Mouse (Mus musculus) thymus, adult 2 months (tissue): ENCODE measurements at regions not wholly inside any gene's neighbourhood (a gene's known extent, or its start where the extent isn't known, plus 50 kb on each side); places are given as distances from the start of the nearest gene placed in this dataset.

Source experiments
- CTCF ChIP-seq: fragments of 200-500 bp; IDR thresholded peaks from 2 replicates; pipeline ENCODE4 v1.5.1; 2012; ENCODE audit warnings: mild to moderate bottlenecking, control low read depth, low read length, moderate library complexity, borderline replicate concordance; ENCODE audit not compliant: control insufficient read depth, poor library complexity, insufficient read depth; ENCODE audit errors: extremely low read depth
- POLR2A ChIP-seq: fragments of 200-500 bp; IDR thresholded peaks from 2 replicates; pipeline ENCODE4 v1.6.1; 2012; ENCODE audit warnings: mild to moderate bottlenecking, low read length, control low read depth, moderate library complexity; ENCODE audit not compliant: control insufficient read depth, poor library complexity, insufficient read depth; ENCODE audit errors: extremely low read depth

GRCm38 (mm10) chr10:67482268-67482667 lies 53.0 kb upstream of the Egr2 start:
- TF ChIP-seq POLR2A (no peak), CTCF (no peak)
